Mouse (Mus musculus) neural tube, embryonic 12.5 days (tissue): ENCODE measurements around the gene Ffar4. TPM values are rescaled to one million over a fixed set of nuclear protein-coding genes. Genes with fewer than 3 reads are reported as not detected.

Experiments
- ATAC-seq: fragments of 200-750 bp; cut with Nextera tagmentation; 2 replicates; pipeline ENCODE4 v1.8.0; 2017; ENCODE audit warnings: low read depth, mild to moderate bottlenecking, moderate TSS enrichment, moderate library complexity; ENCODE audit not compliant: low FRiP score
- H3K27ac ChIP-seq: fragments of 300-500 bp; sonication (generic); 2 replicates; pipeline ENCODE4 v1.5.1; 2016
- H3K27me3 ChIP-seq: fragments of 300-500 bp; sonication (generic); replicated peaks from 2 replicates; pipeline ENCODE4 v1.6.1; 2016; ENCODE audit warnings: mild to moderate bottlenecking
- H3K36me3 ChIP-seq: fragments of 300-500 bp; sonication (generic); 2 replicates; pipeline ENCODE4 v1.6.1; 2016; ENCODE audit warnings: mild to moderate bottlenecking
- H3K4me1 ChIP-seq: fragments of 300-500 bp; sonication (generic); 2 replicates; pipeline ENCODE4 v1.6.1; 2016
- H3K4me2 ChIP-seq: fragments of 300-500 bp; sonication (generic); replicated peaks from 2 replicates; pipeline ENCODE4 v1.6.1; 2016; ENCODE audit warnings: mild to moderate bottlenecking
- H3K4me3 ChIP-seq: fragments of 300-500 bp; sonication (generic); 2 replicates; pipeline ENCODE4 v1.5.1; 2016
- H3K9ac ChIP-seq: fragments of 300-500 bp; sonication (generic); 2 replicates; pipeline ENCODE4 v1.6.1; 2016; ENCODE audit warnings: mild to moderate bottlenecking
- H3K9me3 ChIP-seq: fragments of 300-500 bp; sonication (generic); 2 replicates; pipeline ENCODE4 v1.6.1; 2016; ENCODE audit warnings: mild to moderate bottlenecking
- WGBS: fragments of 180-500 bp; shearing (Covaris S2); methylation state at CpG from one replicate; pipeline ENCODE4 v1.1.7; 2016; 5-methylcytosine and 5-hydroxymethylcytosine counted together
- polyA plus RNA-seq: library from polyadenylated mRNA; unstranded; fragments of >200 nt; fragmentation: Nextera tagmentation; extraction: Ambion mirVana; gene quantifications from 2 replicates; pipeline ENCODE4 v1.2.1, GENCODE M21; 2016

Gene Ffar4
- polyA plus RNA-seq, result not detected in 2 replicates

- H3K9me3 ChIP-seq, result no peaks in the 10 kb centered on the region
- ATAC-seq, result peak; percentile 44
- WGBS, result 1% methylated on average over 77 of the region's 77 CpGs
- no peak within 1 kb of the TSS for H3K27ac ChIP-seq
- H3K4me3 ChIP-seq, result peak within 1 kb of the TSS; percentile 23
- H3K36me3 ChIP-seq, result no peaks in the 10 kb centered on the region
- H3K27me3 ChIP-seq, result peaks cover 37% of the 10 kb centered on the region
- peaks cover 9% of the 10 kb centered on the region for H3K4me1 ChIP-seq
- no peak within 1 kb of the TSS for H3K9ac ChIP-seq
- peak within 1 kb of the TSS; percentile 60 for H3K4me2 ChIP-seq
These were observed at the start of gene Ffar4 for GRCm38 (mm10) chr19:38096858-38097758. Gene Ffar4 (plus strand): TSS chr19:38097071.

DNA sequence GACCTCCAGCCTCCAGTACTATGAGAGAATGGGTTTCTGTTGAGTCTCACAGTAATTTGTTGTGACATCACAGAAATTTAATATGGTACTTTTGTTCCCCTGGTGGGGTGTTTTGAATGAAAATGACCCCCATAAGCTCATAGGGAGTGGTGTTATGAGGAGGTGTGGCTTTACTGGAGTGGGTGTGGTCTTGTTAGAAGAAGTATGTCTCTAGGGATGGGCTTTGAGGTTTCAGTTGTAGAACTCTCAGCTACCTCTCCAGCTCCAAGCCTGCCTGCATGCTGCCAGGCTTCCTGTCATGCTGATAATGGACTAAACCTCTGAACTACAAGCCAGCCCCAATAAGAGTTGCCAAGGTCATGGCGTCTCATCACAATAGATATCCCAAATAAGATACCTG lies 47.2 kb upstream of the Ffar4 start:
- no peak overlapping the region for H3K27ac ChIP-seq
- H3K9me3 ChIP-seq, result no peaks in the 10 kb centered on the region
- H3K27me3 ChIP-seq, result 0 out of 2 replicates have a peak, but pooled peaks cover 3% of the 10 kb centered on the region
- H3K4me1 ChIP-seq, result no peaks in the 10 kb centered on the region
- H3K4me3 ChIP-seq, result no peak overlapping the region
- H3K4me2 ChIP-seq, result no peak overlapping the region
- H3K9ac ChIP-seq, result no peak overlapping the region
- no peak for ATAC-seq
- 79% methylated on average over 1 of the region's 1 CpGs for WGBS
- H3K36me3 ChIP-seq, result no peaks in the 10 kb centered on the region

DNA sequence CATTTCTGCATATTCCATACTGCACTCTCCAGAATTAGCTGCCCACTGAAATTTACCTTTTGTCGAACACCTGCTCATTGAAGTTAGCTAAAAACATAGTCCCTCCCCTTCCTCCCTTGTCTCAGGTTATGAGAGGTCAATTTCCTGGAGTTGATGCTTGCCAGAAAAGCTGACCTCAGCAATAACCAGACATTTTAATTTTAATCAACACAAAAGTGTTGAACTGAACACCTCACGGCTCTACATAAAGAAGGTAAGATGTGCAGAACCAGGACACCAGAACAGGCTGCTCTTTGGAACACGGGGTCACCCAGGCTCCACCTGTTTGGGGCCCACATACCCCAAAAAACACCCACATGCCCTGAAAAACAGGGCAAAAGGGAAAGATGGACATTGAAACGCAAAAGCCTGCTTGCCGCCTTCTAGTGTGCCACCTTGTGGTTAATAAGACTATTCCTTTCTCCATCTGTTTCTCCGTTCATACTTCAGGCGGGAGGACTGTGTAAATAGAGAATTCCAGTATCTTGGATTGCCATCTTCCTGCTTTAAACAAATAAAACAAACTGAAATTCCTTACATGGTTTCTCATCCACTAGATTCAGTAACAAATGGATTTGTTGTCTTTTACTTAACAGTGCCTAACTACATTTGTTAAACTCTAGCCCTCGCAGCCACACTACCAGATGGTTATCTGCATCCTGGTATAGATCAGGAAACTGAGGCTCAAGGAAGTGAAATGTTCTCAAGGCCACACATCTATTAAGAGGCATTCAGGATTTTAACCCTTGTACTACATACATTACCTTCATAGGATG lies 43.4 kb upstream of the Ffar4 start:
- H3K9ac ChIP-seq, result no peak overlapping the region
- ATAC-seq, result no peak
- no peak overlapping the region for H3K27ac ChIP-seq
- 0 out of 2 replicates have a peak, but pooled peaks cover 3% of the 10 kb centered on the region for H3K27me3 ChIP-seq
- WGBS, result 35% methylated on average over 8 of the region's 8 CpGs
- no peaks in the 10 kb centered on the region for H3K9me3 ChIP-seq
- peaks cover 8% of the 10 kb centered on the region; the same call in 1 of the 2 replicates for H3K4me1 ChIP-seq
- peak overlapping the region; percentile 82 for H3K4me2 ChIP-seq
- H3K36me3 ChIP-seq, result no peaks in the 10 kb centered on the region; the same call in 1 of the 2 replicates
- peak overlapping the region; percentile 73 for H3K4me3 ChIP-seq

DNA sequence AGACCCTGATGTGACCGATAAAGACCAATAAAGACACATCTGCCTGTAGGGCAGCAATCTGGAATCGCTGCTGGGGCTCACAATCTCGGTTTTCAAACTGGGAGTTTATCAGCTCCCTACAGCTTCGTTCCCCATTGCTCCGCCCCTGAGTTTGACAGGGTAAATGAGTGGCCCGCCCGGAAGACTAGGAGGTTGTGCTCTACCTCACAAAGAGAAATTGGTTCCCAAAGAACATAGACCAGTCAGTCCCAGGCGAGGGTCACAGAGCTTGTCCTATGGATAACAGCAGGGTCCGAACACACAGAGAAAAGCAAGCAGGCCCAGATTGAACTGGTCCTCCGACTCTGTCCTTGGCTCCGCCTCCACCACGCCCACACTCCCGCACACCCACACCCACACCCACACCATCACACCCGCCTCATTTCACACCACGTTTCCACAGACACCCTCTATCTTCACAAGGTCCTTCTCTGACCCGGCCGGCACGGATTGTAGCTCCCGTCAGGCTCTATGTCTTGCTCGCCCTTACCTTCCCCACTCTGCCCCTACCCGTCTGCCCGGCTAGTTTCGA lies 42.6 kb upstream of the Ffar4 start:
- 0 out of 2 replicates have a peak, but pooled peaks cover 3% of the 10 kb centered on the region for H3K27me3 ChIP-seq
- WGBS, result 1% methylated on average over 23 of the region's 23 CpGs
- peak overlapping the region; percentile 27 for H3K9ac ChIP-seq
- H3K4me1 ChIP-seq, result peaks cover 8% of the 10 kb centered on the region; the same call in 1 of the 2 replicates
- H3K27ac ChIP-seq, result no peak overlapping the region
- ATAC-seq, result peak; percentile 94
- no peaks in the 10 kb centered on the region for H3K9me3 ChIP-seq
- H3K4me2 ChIP-seq, result peak overlapping the region; percentile 82
- peak overlapping the region; percentile 73 for H3K4me3 ChIP-seq
- no peaks in the 10 kb centered on the region; the same call in 1 of the 2 replicates for H3K36me3 ChIP-seq

- peaks cover 8% of the 10 kb centered on the region; the same call in 1 of the 2 replicates for H3K4me1 ChIP-seq
- peak; percentile 94 for ATAC-seq
These were observed 42.1 kb upstream of the Ffar4 start, which contains the start of gene Cep55 for GRCm38 (mm10) chr19:38054720-38055192. Gene Cep55 (plus strand): TSS chr19:38055011.

DNA sequence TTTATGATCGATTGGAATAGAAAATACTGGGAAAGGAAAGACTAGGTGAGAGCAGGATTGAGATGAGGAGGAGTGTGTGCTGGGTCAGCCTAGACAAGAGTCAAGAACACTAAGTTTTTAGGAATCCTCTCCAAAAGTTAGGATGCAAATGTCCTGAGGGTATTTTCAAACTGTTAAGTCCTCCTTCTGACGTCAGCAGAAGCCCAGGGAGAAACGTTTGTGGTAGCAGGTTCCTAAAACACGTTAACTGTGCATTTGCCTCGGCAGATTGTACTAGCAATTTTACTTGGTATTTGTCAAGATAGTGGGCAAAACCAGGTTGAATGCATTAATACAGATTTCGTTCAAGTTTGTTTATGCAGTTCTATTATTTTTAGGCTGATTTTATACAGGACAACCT lies 41.1 kb upstream of the Ffar4 start:
- Histone ChIP-seq H3K27me3 (0 out of 2 replicates have a peak, but pooled peaks cover 3% of the 10 kb centered on the region), H3K27ac (no peak overlapping the region), H3K9ac (0 out of 2 replicates have a peak overlapping the region, but pooled peaks have one; percentile 5), H3K4me3 (peak overlapping the region; percentile 73), H3K4me1 (peaks cover 8% of the 10 kb centered on the region; the same call in 1 of the 2 replicates), H3K36me3 (peaks cover 11% of the 10 kb centered on the region; the same call in 1 of the 2 replicates), H3K4me2 (peak overlapping the region; percentile 82), H3K9me3 (no peaks in the 10 kb centered on the region)
- ATAC-seq, result no peak
- 22% methylated on average over 6 of the region's 6 CpGs for WGBS

More at GRCm38 (mm10) chr19:38054720-38055192, 42.1 kb upstream of the Ffar4 start, which contains the start of gene Cep55:
- H3K27ac ChIP-seq, result no peak within 1 kb of the TSS
- 0 out of 2 replicates have a peak, but pooled peaks cover 3% of the 10 kb centered on the region for H3K27me3 ChIP-seq
- H3K4me2 ChIP-seq, result peak within 1 kb of the TSS; percentile 82
- peak within 1 kb of the TSS; percentile 61 for H3K9ac ChIP-seq
- peaks cover 2% of the 10 kb centered on the region; the same call in 1 of the 2 replicates for H3K36me3 ChIP-seq
- H3K9me3 ChIP-seq, result no peaks in the 10 kb centered on the region
- peak within 1 kb of the TSS; percentile 73 for H3K4me3 ChIP-seq
- 1% methylated on average over 36 of the region's 36 CpGs for WGBS

GRCm38 (mm10) chr19:38056276-38056675 lies 40.6 kb upstream of the Ffar4 start:
- 74% methylated on average over 3 of the region's 3 CpGs for WGBS
- no peak for ATAC-seq
- H3K36me3 ChIP-seq, result peaks cover 16% of the 10 kb centered on the region
- H3K9me3 ChIP-seq, result no peaks in the 10 kb centered on the region
- no peak overlapping the region for H3K27ac ChIP-seq
- H3K27me3 ChIP-seq, result 0 out of 2 replicates have a peak, but pooled peaks cover 3% of the 10 kb centered on the region
- no peak overlapping the region for H3K9ac ChIP-seq
- H3K4me1 ChIP-seq, result peaks cover 8% of the 10 kb centered on the region; the same call in 1 of the 2 replicates
- H3K4me2 ChIP-seq, result peak overlapping the region; percentile 82
- 0 out of 2 replicates have a peak overlapping the region, but pooled peaks have one; percentile 73 for H3K4me3 ChIP-seq

GRCm38 (mm10) chr19:38056931-38057330 lies 39.9 kb upstream of the Ffar4 start:
- Histone ChIP-seq H3K9ac (no peak overlapping the region), H3K27ac (no peak overlapping the region), H3K4me1 (peaks cover 8% of the 10 kb centered on the region; the same call in 1 of the 2 replicates), H3K27me3 (0 out of 2 replicates have a peak, but pooled peaks cover 3% of the 10 kb centered on the region), H3K36me3 (peaks cover 17% of the 10 kb centered on the region), H3K4me2 (no peak overlapping the region), H3K9me3 (no peaks in the 10 kb centered on the region), H3K4me3 (no peak overlapping the region)
- 90% methylated on average over 8 of the region's 8 CpGs for WGBS
- ATAC-seq, result no peak

DNA sequence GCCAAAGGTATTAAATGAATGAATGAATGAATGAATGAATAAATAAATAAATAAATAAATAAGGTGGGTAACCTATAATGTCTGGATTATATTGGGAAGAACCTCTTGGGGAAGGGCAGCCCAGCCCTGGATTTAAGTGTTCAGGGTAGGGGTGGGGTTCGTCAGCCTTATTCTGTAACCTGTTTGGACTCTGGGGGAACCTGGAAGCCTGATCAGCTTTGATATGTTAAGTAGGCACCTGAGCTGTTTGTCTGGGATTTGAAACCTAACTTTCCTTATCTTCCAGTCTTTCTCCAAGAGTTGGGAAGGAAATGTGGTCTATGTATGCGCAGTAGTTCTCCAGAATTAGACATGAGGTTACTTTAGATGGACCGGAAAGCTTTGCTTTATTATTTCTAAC lies 33.7 kb upstream of the Ffar4 start:
- Histone ChIP-seq H3K4me3 (no peak overlapping the region), H3K9me3 (no peaks in the 10 kb centered on the region), H3K36me3 (peaks cover 27% of the 10 kb centered on the region), H3K27ac (no peak overlapping the region), H3K4me1 (no peaks in the 10 kb centered on the region), H3K4me2 (no peak overlapping the region), H3K27me3 (no peaks in the 10 kb centered on the region), H3K9ac (no peak overlapping the region)
- 93% methylated on average over 3 of the region's 3 CpGs for WGBS
- ATAC-seq, result no peak

- no peaks in the 10 kb centered on the region for H3K27me3 ChIP-seq
- WGBS, result 90% methylated on average over 1 of the region's 1 CpGs
- H3K9ac ChIP-seq, result no peak overlapping the region
- H3K9me3 ChIP-seq, result no peaks in the 10 kb centered on the region
- no peaks in the 10 kb centered on the region for H3K4me1 ChIP-seq
- no peak overlapping the region for H3K4me3 ChIP-seq
- peaks cover 27% of the 10 kb centered on the region for H3K36me3 ChIP-seq
- no peak overlapping the region for H3K27ac ChIP-seq
- H3K4me2 ChIP-seq, result no peak overlapping the region
- ATAC-seq, result no peak
These were observed 32.8 kb upstream of the Ffar4 start for GRCm38 (mm10) chr19:38064051-38064450.

DNA sequence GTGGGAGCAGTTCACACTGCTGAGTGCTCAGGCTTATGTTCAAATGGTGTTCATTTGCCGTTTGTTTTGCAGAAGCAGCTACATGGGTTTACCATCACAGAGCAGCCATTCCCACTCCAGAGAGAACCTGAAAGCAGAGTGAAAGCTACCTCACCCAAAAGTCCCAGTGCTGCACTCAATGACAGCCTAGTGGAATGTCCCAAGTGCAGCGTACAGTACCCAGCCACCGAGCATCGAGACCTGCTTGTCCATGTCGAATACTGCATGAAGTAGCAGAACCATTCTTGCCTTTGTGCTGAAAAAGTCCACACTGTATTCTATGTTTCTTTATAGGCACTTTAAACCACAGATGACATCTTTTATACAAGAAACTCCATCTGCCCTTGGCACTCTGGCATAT lies 23.6 kb upstream of the Ffar4 start:
- Histone ChIP-seq H3K9me3 (no peaks in the 10 kb centered on the region), H3K27ac (no peak overlapping the region), H3K4me1 (no peaks in the 10 kb centered on the region), H3K4me3 (no peak overlapping the region), H3K27me3 (no peaks in the 10 kb centered on the region), H3K9ac (no peak overlapping the region), H3K4me2 (no peak overlapping the region), H3K36me3 (peaks cover 40% of the 10 kb centered on the region)
- no peak for ATAC-seq
- WGBS, result 97% methylated on average over 5 of the region's 5 CpGs
